Mouse (Mus musculus) ovary, postnatal 14 days (tissue): ENCODE results near the gene Trpm3.

Source experiments
- DNase-seq: peaks from one replicate; pipeline ENCODE4 v3.0.0; 2022; ENCODE audit warnings: low spot score

Gene Trpm3

GRCm38 (mm10) chr19:22859644-22860043 lies 720.8 kb downstream of the Trpm3 start:
- DNase-seq = no peak

DNA sequence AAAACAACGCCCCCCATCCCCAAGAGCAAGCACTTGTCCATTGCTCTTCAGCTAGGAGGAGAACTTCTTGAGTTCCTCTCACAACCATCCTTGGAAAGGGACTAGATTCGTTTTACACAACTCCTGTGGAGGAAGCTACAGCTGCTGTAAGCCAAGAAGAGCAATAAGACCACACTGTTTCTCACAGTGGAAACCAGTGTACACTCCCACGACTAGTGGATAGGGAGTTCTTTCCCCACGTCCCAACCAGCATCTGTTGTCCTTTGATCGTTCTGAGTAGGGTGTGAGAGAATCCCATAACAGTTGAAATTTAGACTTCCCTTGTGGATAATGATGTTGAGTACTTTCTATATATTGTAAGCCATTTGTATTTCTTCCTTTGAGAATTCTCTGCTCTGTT lies 728.6 kb downstream of the Trpm3 start:
- DNase-seq = no peak

DNA sequence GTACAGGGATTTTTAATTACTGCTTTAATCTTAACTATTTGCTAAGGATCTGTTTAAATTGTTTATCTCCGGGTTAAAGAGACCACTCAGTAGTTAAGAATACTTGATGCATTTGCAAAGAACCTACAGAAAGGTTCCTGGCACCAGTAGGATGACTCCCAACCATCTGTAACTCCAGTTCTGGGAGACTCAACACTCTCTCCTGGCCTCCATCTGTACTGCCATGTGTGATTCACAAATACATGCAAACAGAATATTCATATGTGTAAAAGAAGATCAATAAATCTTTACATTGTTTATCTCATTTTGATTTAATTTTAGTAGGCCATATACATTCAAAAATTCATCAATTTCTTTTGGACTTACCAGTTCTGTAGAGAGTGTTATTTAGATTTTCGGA lies 731.0 kb downstream of the Trpm3 start:
- no peak for DNase-seq

GRCm38 (mm10) chr19:22872456-22872855 lies 733.6 kb downstream of the Trpm3 start:
- DNase-seq = no peak

DNA sequence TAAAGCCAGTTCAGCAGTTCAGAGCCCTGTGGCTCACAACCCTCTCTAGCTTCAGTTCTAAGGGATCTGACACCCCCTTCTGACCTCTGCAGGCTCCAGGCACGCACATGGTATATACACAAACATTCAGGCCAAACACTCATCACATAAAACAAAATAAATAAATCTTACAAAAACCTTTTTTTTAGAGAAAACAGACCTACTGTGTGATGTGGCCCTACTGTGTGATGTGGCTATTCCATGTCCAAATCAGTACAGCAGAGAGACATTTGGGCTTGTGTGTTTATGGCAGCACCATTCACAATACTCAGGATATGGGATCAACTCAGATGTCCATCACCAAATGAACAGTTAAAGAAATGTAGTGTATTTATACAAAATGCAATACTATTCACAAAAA lies 741.4 kb downstream of the Trpm3 start:
- no peak for DNase-seq

DNA sequence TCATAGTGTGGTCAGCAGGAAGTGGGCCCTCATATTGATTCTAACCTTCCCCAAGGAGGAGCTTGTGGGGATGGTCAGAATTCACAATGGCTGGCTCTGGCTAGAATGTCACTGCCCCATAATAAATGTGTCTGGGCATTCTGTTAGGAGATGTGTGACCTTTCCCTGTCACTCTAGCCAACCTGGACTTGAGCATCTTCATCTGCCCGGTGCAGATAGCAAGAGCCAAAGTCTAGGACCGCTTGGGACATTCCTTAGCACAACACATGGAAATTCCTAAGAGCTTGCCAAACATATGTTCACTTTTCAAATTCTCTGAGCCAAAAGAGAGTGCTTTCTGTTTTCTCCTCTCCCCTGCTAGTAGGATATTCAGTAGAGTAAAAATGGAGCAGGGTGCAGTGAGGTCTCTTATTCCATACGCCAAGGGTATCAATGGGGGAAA lies 743.8 kb downstream of the Trpm3 start:
- DNase-seq = no peak

DNA sequence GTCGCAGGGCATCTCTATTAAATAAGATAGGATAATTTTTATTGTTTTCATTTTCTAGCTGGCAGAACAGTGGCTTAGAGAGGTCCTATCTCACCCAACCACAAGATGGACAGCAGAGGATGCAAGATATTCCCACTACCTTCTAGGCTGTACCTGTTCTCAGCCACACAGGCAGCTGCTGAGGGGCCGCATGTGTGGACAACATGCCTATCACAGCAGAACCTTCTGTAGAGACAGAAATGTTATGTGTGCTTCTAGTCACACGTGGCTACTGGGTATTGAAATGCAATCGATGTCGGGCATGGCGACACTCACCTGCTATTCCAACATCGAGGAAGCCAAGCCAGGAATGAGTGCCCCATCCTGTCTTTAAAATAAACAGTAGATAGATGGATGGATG lies 744.3 kb downstream of the Trpm3 start:
- DNase-seq = no peak

DNA sequence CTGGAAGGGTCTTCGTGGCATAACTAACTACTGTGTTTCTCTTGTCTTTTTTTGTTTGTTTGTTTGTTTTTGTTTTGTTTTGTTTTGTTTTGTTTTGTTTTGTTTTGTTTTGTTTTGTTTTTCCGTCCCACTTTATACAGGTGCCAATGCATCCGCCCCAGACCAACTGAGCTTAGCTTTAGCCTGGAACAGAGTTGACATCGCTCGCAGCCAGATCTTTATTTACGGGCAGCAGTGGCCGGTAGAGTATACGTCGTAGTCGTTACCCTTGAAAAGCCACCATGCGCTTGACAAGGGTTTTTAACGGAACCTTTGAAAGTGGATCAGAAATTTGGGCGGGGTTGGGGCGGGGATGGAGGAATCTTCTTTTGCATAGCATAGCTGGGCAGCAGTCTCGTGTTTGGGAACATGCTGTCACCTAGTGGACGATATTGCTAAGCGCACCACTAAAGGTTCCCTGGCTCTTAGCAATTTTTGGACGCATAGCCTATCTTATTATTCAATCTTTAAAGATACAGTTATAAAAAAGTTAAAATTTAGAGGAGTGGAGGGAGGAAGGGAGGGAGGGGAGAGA lies 745.0 kb downstream of the Trpm3 start:
- DNase-seq = peak; percentile 27

DNA sequence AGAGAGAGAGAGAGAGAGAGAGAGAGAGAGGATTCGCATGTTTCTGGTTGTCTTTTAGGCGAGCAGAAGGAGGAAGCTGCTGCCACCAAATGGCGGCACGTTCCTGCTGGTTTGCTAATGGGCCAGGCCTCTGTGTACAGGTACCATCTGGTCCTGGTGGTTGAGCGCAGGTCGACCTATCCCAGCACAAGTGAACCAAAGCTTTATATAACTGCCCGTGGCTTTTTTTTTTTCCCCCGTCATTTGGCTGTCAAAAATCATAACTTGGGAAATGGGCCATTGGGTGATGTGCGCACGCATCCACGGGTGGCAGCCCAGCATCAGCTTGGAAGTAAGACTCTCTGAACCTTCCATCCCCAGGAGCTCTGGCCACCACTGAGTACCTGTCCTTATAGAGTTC lies 745.5 kb downstream of the Trpm3 start:
- no peak for DNase-seq

DNA sequence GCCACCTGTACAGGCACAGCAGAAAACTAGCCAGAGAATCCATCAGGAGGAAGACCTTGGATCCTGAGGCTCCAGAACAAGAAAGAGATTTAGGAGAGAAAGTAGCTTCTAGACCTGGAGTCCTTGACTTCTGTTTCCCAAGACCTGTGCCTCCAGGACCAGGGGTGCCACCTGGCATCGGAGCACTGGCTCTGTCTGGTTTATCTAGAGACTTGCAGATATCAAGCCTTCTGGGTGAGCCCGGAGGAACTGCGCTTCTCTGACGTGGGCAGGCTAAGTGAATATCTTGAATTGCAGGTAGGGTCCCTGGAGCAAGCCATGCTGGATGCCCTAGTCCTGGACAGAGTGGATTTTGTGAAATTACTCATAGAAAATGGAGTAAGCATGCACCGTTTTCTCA lies 746.2 kb downstream of the Trpm3 start:
- no peak for DNase-seq

GRCm38 (mm10) chr19:22901892-22902291 lies 763.0 kb downstream of the Trpm3 start:
- no peak for DNase-seq

DNA sequence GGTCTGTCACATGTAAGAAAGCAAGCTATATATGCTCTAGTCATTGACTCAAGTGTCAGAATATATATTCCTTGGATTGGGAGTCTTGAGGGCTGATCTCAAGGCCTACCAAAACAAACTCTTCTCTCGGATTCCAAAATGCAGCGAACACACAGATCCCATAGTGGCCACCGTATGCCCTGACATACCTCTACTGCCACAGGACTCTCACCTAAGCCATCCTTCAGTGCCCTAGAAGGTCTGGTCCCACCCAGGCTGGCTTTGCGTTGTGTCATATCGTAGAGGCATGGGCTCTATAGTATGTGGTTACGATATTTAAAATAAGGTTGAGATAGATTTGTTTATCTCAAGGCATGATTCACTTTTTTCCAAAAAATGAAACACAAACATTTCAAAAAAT lies 763.5 kb downstream of the Trpm3 start:
- DNase-seq = no peak

DNA sequence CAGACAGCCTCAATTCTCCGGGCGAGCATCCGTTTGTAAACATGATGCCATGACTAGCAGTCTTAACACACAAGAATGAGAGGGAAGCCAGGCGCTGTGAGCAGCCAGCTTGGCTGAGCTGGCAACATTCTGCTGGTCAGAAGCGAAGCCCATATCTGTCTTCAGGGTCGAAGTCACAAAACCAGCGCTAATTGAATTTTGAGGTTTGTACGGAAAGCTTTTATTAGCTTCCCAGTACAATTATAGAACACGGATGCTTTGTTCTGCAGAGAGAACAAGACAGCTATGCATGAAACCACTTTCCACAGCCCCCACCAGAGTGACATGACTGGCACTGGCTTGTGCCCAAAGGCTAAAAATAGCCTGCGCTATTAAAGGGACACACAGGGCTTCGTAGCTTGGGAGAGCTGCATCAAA lies 766.2 kb downstream of the Trpm3 start:
- no peak for DNase-seq

- DNase-seq = no peak
Observed at GRCm38 (mm10) chr19:22910686-22911085, 771.8 kb downstream of the Trpm3 start.

DNA sequence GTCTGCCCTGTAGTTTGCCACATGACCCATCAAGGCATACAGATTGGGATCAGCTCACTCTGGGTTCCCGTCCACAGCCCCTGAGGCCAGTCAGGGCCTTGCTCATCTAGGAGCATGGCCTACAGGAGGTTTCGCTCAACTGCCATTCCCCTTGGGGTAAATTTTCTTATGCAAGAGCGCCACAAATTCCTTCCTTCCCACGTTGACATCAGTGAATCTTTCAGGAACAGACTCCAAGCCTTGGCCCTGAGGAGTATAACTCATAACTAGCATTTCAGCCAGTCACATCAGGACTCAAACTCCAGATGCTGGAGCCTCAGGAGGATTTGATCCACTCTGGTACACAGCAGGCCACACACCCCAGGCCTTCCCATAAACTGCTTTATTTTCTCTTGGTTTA lies 774.1 kb downstream of the Trpm3 start:
- DNase-seq = no peak

- DNase-seq = peak; percentile 72
Observed at GRCm38 (mm10) chr19:22915868-22916642, 777.2 kb downstream of the Trpm3 start.

DNA sequence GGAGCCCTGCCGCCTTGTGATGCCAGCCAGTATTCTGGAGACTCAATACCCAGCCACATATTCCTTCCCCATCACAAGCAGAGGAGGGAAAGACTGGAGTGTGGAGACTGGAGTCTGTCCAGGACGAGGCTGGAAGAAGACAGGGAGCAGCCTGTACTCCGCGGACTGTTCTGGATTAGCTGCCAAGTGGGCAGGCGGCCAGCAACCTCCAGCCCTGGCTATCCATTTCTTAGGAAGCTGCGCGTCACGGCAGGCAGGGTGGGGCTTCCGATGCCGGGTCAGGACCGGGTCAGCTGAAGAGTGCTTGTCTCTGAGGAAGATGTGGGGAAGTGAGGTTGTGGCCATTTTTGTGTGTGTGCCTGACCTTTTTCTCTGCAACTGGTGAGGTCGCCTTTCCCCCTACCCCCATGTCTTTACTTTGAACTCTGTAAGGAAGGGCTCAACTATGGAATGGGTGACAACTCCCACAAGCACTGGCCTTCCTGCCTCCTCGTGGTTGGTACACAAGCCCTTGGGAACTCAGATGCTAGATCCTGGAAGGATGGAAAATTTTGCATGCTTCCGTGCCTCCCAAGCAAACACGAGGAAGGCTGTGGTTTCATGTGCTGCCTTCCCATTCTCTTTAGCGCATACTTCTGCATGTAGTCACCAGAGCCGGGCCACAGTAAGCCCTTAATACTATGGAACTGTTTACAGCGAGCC lies 777.9 kb downstream of the Trpm3 start:
- DNase-seq = peak; percentile 93

- no peak for DNase-seq
Observed at GRCm38 (mm10) chr19:22917345-22917735, 778.5 kb downstream of the Trpm3 start.

DNA sequence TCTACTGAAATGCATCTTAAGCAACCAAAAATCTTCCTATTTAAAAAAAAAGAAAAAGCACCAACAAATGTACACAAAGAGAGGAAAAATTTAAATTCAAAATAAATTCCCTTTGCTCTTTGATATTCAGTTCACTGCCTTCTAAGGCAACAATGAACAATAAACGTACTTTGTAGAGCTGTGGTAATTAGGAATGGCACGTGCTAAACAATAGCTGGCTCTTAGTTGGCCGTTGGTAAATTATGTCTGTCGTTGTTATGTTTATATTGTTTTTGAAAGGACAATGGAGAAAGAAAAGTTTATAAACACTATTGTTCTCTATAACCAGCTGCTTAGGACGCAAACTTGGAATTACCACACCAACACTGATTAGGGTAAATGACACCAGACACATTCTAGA lies 782.1 kb downstream of the Trpm3 start:
- no peak for DNase-seq

- DNase-seq = no peak
Observed at GRCm38 (mm10) chr19:22922871-22923670, 784.2 kb downstream of the Trpm3 start.

- DNase-seq = no peak
Observed at GRCm38 (mm10) chr19:22925284-22925683, 786.4 kb downstream of the Trpm3 start.

- no peak for DNase-seq
Observed at GRCm38 (mm10) chr19:22926753-22927152, 787.9 kb downstream of the Trpm3 start.
